Mouse (Mus musculus) bone marrow, adult 2 months (tissue): ENCODE measurements at regions not wholly inside any gene's neighbourhood (a gene's known extent, or its start where the extent isn't known, plus 50 kb on each side); places are given as distances from the start of the nearest gene placed in this dataset.

Experiments
- CTCF ChIP-seq: fragments of 200-500 bp; IDR thresholded peaks from 2 replicates; pipeline ENCODE4 v1.5.1; 2011; ENCODE audit warnings: low read length, control low read depth; ENCODE audit not compliant: control insufficient read depth, insufficient read depth
- POLR2A ChIP-seq: fragments of 200-500 bp; IDR thresholded peaks from 2 replicates; pipeline ENCODE4 v1.6.1; 2011; ENCODE audit warnings: low read depth, mild to moderate bottlenecking, control low read depth, low read length, borderline replicate concordance; ENCODE audit not compliant: control insufficient read depth

DNA sequence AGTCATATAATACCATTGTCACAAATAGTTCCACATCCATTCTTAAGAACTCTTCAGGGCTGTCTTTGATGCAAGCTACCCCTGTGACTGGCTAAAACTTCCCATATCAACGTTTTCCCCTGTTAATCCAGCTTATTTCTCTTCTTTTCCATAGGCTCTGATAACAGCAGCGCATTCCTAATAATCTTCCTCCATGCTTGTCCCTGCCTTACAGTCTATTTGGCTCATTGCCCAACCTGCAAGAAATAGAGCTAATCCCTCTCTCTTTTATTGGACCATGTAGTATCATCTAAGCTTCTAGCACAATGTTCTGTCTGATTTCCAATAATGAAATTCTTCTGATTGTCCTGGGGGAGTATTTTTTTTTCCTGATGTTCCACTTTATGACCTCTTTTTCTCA is 573.1 kb downstream of the Lmo7 start:
- no peak for TF ChIP-seq POLR2A
- no peak for TF ChIP-seq CTCF
